Mouse (Mus musculus) urinary bladder, adult 2 months (tissue): ENCODE measurements around the gene Cbfa2t2. TPM values are rescaled to one million over a fixed set of nuclear protein-coding genes. Genes with fewer than 3 reads are reported as not detected.

Experiments
- DNase-seq: peaks from one replicate; pipeline ENCODE4 v3.0.0; 2022; ENCODE audit warnings: low spot score
- polyA plus RNA-seq: library from polyadenylated mRNA; depleted of rRNA; stranded (reverse); fragments of >200 nt; gene quantifications from 2 replicates; pipeline ENCODE4 v1.2.3, GENCODE M21; 2012

The Cbfa2t2 gene
- polyA plus RNA-seq, 1 experiment, result 16.2 TPM

GRCm38 (mm10) chr2:154425522-154425921, 10.8 kb upstream of the Cbfa2t2 start:
- no peak for DNase-seq

- DNase-seq, result no peak
Observed at GRCm38 (mm10) chr2:154426188-154426904, 9.9 kb upstream of the Cbfa2t2 start.

- no peak for DNase-seq
Observed at GRCm38 (mm10) chr2:154426905-154427852, 9.1 kb upstream of the Cbfa2t2 start.

GRCm38 (mm10) chr2:154427853-154428360, 8.4 kb upstream of the Cbfa2t2 start:
- peak; percentile 33 for DNase-seq

- no peak for DNase-seq
Observed at GRCm38 (mm10) chr2:154430566-154430965, 5.7 kb upstream of the Cbfa2t2 start.

GRCm38 (mm10) chr2:154432696-154433095, 3.6 kb upstream of the Cbfa2t2 start:
- no peak for DNase-seq

GRCm38 (mm10) chr2:154433391-154433790, 2.9 kb upstream of the Cbfa2t2 start:
- DNase-seq, result no peak

GRCm38 (mm10) chr2:154434690-154435089, 1.6 kb upstream of the Cbfa2t2 start:
- no peak for DNase-seq

GRCm38 (mm10) chr2:154436076-154436457, 214 bp upstream of the Cbfa2t2 start:
- peak; percentile 94 for DNase-seq

GRCm38 (mm10) chr2:154437191-154437527, 878 bp downstream of the Cbfa2t2 start:
- DNase-seq, result no peak

- DNase-seq, result no peak
Observed at GRCm38 (mm10) chr2:154440453-154440852, 4.2 kb downstream of the Cbfa2t2 start.

GRCm38 (mm10) chr2:154447821-154448220, 11.5 kb downstream of the Cbfa2t2 start:
- no peak for DNase-seq

- no peak for DNase-seq
Observed at GRCm38 (mm10) chr2:154448633-154449032, 12.4 kb downstream of the Cbfa2t2 start.

- DNase-seq, result no peak
Observed at GRCm38 (mm10) chr2:154452951-154453350, 16.7 kb downstream of the Cbfa2t2 start.

- DNase-seq, result no peak
Observed at GRCm38 (mm10) chr2:154454099-154454498, 17.8 kb downstream of the Cbfa2t2 start.

- no peak for DNase-seq
Observed at GRCm38 (mm10) chr2:154454605-154455004, 18.3 kb downstream of the Cbfa2t2 start.

GRCm38 (mm10) chr2:154455776-154456175, 19.5 kb downstream of the Cbfa2t2 start:
- no peak for DNase-seq

- no peak for DNase-seq
Observed at GRCm38 (mm10) chr2:154456621-154457020, 20.3 kb downstream of the Cbfa2t2 start.

- DNase-seq, result no peak
Observed at GRCm38 (mm10) chr2:154459262-154459661, 23.0 kb downstream of the Cbfa2t2 start.

GRCm38 (mm10) chr2:154459851-154460250, 23.6 kb downstream of the Cbfa2t2 start:
- DNase-seq, result peak; percentile 27

- no peak for DNase-seq
Observed at GRCm38 (mm10) chr2:154463621-154464198, 27.4 kb downstream of the Cbfa2t2 start.

GRCm38 (mm10) chr2:154465914-154466335, 29.6 kb downstream of the Cbfa2t2 start:
- no peak for DNase-seq
